Mouse (Mus musculus): ENCODE results near the gene Gbgt1.

- TF ChIP-seq CTCF (IDR thresholded peaks at IDR 0.05) (no peak), EP300 (IDR thresholded peaks at IDR 0.05) (no peak)
Measured at GRCm38 (mm10) chr2:28498431-28498830, 1.7 kb downstream of the Gbgt1 start.

Measured in lung, postnatal 0 days (tissue).